Mouse (Mus musculus) ES-CJ7 (cell line): Measurements from ENCODE around the gene Fer.

ENCODE experiments used
- DNase-seq: peaks from one replicate; pipeline ENCODE4 v3.0.0; 2011; ENCODE audit warnings: low read depth, low spot score

The Fer gene

GRCm38 (mm10) chr17:63864171-63864571 is 1.3 kb downstream of the Fer start:
- no peak for DNase-seq

DNA sequence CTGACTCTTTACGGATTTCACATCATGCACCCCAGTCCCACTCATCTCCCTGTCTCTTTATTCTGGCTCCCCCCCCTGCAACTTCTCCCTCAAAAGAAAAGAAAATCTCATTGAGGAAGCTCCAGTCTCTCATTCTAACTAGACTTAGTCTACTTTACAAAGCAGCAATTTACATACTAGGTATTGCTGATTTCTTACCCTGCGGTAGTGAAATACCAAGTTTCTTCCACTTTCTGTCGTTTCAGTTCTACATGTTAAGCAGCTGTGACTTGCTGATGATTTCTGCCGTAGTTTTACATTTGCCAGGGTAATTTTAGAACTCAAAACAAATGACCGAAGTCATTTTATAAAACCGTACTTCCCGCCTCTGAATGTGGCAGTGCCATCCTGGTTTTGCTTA is 8.9 kb downstream of the Fer start:
- DNase-seq = no peak

DNA sequence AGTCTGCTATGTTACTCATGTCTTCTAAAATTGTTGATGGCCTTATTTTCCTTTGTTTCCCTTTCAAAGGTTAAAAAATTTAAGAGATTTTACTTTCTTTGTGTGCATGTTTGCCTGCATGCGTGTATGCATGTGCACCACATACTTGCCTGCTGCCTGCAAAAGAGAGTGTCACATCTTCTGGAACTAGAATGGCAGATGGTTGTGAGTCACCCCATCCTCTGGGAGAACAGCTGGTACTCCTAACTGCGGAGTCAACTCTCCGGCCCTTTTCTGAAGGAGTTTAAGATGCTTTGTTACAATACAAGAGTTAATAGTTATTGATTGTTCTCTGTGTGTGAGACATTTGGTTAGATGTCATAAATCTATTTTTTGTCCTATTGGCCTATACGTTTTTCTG is 16.0 kb downstream of the Fer start:
- DNase-seq = no peak

DNA sequence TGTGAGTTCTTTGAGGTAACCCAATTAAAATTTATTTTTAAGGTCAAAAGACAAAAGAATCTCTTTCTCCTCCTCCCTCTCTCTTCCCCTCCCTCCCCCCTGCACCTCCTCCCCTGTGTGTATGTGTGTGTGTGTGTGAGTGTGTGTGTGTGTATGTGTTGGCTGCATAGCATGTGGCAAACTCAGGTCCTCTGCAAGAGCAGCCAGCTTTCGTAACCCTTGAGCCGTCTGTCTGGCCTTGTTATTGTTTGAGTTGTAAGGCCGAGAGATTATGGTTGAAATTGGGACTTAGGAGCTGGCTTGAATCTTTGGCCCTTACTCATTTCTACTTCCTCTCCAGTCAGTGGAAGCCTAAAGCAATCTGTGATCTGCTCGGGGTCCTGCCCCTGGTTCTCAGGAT is 17.1 kb downstream of the Fer start:
- DNase-seq = no peak

DNA sequence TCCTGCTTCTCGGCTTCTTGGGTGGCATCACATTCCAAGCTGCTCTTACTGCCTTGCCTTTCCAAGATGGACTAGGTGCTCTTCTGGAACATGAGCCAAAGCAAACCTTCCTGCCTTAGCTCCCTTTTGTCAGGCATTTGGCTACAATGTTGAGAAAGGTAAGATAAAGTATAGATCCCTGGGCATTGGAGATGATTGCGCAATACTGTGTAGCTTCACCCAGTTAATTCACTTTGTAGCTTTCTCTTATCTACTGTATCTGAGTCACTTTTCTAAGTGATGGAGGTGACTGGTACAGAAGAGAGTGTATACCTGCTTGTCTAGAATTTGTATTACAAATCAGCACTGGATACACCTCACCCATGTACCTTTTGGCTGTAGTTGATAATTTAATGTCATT is 24.1 kb downstream of the Fer start:
- no peak for DNase-seq

DNA sequence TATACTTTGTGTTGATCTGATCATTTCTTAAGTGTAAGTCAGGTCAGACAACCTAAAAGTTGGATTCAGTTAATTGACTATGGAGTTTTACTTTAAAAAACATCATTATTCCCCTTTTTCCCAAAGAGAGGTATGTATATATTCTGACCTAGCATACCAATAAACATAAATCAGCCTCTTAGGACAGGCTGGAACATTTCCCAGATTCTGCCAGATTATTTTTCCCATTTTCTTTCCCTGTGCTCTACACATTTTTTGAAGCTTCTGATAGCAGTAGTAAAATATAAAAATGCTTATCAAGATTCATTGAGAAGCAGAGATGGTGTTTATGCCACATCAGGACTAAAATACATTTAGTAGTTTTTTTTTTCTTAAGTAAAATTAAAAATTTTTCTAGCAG is 27.7 kb downstream of the Fer start:
- no peak for DNase-seq

- no peak for DNase-seq
Measured at GRCm38 (mm10) chr17:63895829-63896228, 33.0 kb downstream of the Fer start.

DNA sequence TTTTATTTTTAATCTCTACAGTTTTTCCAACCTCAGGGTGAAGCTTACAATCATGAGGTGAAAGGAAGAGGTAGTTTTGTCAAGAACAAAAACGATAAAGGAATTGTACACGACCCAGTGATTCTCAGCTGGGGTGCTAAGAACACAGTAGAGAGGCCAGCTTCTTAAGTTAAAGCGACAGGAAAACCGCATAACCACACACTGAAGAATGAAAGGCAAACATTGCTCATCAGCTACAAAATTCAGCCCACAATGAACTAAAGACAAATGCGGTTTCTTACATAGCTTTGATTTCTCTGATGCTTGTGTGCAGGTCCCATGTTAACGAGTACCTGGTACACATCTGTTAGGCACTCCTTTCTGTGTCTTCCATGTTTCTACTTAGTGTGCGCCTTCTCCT is 34.2 kb downstream of the Fer start:
- DNase-seq = no peak

- no peak for DNase-seq
Measured at GRCm38 (mm10) chr17:63909297-63909696, 46.4 kb downstream of the Fer start.

DNA sequence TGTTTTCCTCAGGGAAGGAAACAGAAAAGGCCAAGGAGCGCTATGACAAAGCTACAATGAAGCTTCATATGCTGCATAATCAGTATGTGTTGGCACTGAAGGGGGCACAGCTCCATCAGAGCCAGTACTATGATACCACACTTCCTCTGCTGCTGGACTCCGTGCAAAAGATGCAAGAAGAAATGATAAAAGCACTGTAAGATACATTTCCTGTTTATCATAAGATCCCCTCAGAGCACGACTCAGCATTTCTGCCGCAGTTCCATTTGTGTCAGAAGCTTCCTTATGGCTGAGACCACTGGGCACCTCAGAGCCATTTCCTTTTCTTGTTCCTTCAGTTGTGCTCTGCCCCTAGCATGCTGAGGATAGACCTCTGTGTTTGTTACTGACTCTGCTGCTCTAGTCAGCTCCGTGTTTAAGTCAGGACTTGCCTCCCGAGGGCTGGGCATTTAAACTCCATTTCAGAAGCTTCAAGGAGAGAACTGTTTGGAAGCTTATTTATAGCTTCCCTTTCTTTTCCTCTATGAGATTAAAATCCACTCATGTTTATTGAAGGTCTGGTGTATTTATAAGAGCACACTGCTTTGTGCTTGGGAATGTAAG is 58.8 kb downstream of the Fer start:
- DNase-seq = no peak

- DNase-seq = no peak
Measured at GRCm38 (mm10) chr17:63925581-63925980, 62.7 kb downstream of the Fer start.

- peak; percentile 19 for DNase-seq
Measured at GRCm38 (mm10) chr17:63930634-63931033, 67.8 kb downstream of the Fer start.

DNA sequence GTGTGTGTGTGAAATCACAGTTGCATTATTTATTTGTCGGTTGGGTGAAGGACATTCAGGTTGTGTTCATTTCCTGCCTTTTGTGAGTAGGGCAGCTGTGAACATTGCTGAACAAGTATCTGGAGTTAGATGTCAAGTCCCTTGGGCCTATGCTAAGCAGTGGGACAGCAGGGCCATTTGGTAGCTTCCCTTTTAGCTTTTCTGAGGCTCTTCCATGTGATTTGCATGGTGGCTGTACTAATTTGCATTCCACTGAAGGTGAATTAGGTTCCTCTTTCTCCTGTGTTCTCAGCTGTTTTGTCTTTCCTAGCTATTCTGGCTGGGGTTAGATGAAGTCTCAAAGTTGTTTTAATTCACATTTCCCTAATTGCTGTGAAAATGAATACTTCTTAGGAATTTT is 68.7 kb downstream of the Fer start:
- no peak for DNase-seq

- DNase-seq = no peak
Measured at GRCm38 (mm10) chr17:63935408-63935807, 72.5 kb downstream of the Fer start.

GRCm38 (mm10) chr17:63937886-63938285 is 75.0 kb downstream of the Fer start:
- DNase-seq = peak; percentile 49

DNA sequence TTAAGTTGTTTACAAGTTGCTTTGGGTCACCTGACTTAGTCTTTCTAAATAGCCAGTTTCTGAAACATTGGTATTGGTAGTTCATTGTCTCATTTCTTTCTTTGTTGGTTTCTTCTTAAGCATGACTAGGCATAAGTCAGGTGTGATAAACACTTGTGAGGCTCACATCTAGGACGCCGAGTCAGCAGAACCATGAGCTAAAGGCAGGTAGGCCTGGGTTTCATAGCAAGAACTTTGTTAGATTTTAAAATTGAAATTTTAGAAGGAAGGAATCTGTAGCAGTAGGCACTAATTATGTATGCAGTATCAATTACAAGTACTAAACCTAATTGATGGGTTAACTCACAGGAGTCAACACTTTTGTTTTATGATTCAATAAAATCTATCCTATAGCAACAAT is 83.9 kb downstream of the Fer start:
- DNase-seq = no peak

GRCm38 (mm10) chr17:63948811-63949210 is 85.9 kb downstream of the Fer start:
- no peak for DNase-seq

DNA sequence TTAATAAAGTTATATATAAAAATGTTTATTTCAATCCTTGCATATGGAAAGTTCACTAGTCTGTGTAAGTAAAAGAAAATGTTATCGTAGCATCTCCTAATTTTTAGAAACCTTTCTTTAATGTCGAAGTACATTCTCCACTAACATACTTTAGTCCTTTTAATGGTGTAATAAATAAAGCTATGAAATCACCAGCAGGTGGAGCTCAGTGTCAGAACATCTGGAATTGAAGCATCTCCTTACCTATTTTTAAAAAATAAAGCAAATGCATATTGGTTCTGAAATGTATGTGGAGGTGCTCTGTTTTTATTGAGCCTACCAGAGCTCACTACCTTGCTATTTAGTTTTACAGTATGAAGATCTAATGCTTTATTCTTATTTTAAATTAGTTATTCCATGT is 88.6 kb downstream of the Fer start:
- no peak for DNase-seq

DNA sequence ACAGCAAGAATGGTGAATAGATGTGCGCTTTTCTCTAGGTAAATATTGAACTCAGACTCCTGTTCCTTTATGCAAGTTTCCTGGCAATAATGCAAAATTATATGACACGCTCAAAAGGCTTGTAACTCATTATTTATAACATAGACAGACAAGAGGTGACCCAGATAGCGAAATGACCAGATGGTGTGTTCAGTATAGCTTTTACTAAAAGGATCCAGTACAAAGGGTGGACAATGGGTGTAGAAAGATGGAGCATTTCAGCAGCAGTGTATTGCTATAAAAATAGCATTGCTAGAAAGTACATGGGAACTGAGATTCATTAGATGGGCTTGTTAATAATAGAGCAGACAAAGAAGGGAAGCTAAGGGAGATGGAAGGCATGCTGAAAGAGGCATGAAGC is 104.2 kb downstream of the Fer start:
- DNase-seq = no peak

GRCm38 (mm10) chr17:63969448-63969847 is 106.6 kb downstream of the Fer start:
- no peak for DNase-seq

- DNase-seq = no peak
Measured at GRCm38 (mm10) chr17:63970239-63970638, 107.4 kb downstream of the Fer start.

- no peak for DNase-seq
Measured at GRCm38 (mm10) chr17:63970939-63971338, 108.1 kb downstream of the Fer start.

- DNase-seq = no peak
Measured at GRCm38 (mm10) chr17:63972181-63972580, 109.3 kb downstream of the Fer start.

- no peak for DNase-seq
Measured at GRCm38 (mm10) chr17:63973806-63974205, 110.9 kb downstream of the Fer start.
